Mouse (Mus musculus) megakaryocyte, adult 5-6 weeks (primary cell): ENCODE measurements around the gene AL731706.1. TPM values are rescaled to one million over a fixed set of nuclear protein-coding genes. Genes with fewer than 3 reads are reported as not detected.

ENCODE experiments used
- ATAC-seq: 2 replicates; pipeline ENCODE4 v1.8.0; 2016; ENCODE audit warnings: mild to moderate bottlenecking, inconsistent platforms; ENCODE audit not compliant: poor library complexity, severe bottlenecking
- total RNA-seq, 2 experiments: library from RNA; stranded (forward) in 1 of 2; stranded (reverse) in 1 of 2; fragments of 153-499, 151-499 nt in 1 of 2; fragments of 221-1000, 200-1000 nt in 1 of 2; gene quantifications; 2 replicates each; pipeline versions ENCODE4 v1.2.3 to v1.2.4; 2015 to 2017

The AL731706.1 gene
- total RNA-seq (2015) (8.2 and 9.1 TPM in 2 replicates), total RNA-seq (2017) (15.7 and 18.2 TPM in 2 replicates)

DNA sequence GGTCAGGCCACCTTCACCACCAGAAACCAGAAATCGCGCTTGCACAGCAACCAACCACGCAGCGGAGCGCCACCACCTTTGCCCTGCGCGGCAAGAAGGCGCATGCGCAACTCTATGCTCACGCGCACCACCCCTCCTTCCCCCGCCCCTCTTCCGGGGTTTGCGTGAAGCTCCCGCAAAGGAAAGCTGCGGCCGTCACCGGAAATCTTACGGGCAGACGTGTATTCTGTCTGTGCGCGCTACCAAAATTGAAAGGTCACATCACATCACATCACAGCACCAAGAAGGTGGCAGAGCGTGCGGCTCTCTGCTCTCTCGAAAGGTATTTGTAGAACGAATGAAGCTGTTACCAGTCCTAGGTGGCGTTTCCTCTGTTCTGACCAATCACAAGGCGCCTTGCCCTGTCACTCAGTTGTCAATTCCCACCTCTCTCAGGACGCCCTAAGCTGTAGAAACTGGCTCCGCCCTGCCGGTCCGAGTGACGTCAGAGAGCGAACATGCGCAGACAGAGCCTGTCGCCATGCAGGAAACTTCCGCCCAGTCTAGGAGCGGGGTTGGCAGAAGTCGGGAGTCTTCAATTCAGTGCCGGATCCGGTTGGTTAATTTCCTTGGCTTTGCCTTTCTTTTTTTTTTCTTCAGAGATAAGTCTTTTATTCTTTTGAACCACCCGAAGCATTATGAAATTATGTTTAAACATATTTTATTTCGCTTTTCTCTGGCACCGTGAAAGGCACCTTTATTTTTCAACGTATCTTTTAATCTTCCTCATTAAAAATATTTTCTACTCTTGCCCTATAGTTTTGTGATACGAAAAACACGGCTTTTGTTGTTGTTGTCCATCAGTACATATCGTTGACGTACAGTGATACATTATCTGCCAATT, at the start of gene AL731706.1, which contains the start of the genes Slx4ip and Mkks:
Gene AL731706.1 (minus strand): TSS at position 322 of the 883 bp plus-strand sequence.
Gene Slx4ip (plus strand): TSS at position 151 of the 883 bp plus-strand sequence.
Gene Mkks (minus strand): TSS at position 322 of the 883 bp plus-strand sequence.
- ATAC-seq, result peak; percentile 74

DNA sequence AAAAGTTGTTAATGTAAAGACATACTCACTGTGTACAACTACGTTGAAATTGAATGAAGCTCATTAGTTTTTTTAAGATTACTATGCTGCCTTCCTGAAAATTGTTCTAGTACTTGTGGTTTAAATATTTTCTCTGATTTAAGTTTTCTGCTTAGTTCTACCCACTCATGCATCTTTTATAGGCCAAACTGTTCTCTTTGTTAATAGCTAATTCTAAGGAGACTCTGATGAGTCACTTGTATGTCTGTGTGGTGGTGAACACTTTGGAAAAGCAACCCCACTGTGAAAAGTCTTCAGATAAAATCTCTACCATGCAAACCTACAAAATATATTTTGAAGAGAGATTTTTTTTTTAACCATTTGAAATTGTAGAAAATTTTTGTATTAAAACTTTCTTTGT, 47.1 kb upstream of the AL731706.1 start:
- no peak for ATAC-seq

DNA sequence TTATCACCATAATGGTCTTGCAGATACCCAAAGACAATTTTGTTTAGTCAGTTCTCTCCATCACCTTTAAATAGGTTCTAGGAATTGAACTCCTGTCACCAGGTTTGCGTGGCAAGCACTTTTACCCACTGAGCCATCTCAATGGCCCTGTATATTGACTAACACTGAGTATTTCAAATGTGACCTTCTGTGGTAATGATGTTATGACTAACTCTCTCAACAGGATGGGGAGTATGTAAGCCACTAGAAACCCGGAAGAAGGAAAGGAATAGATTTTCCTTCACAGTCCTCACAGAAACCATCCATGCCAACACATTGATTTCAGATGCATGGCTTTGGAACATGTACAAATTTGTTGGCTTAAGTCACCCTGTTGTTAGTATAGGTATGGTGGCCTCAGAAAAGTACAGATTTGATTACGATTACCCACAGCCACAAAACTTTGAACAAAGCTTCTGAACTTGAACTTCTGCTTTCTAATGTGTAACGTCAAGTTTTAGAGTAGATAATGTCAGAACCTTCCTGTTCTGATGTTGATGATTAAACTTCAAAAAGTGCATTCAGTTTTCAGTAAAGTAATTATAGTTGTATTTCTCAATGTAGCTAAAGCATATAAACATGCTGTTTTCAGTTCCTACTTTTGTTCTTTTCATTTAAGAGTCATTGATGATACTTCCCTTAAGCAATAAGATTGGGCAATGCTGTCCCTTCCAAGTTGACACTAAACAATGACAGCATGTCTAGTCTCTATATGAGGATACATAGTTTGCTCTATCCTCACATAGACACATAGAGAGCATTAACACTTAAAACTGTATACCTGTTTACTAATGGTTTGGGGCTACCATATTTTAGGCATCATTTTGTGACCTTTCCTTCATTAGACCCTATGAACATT, 45.5 kb upstream of the AL731706.1 start:
- peak; percentile 90 for ATAC-seq

DNA sequence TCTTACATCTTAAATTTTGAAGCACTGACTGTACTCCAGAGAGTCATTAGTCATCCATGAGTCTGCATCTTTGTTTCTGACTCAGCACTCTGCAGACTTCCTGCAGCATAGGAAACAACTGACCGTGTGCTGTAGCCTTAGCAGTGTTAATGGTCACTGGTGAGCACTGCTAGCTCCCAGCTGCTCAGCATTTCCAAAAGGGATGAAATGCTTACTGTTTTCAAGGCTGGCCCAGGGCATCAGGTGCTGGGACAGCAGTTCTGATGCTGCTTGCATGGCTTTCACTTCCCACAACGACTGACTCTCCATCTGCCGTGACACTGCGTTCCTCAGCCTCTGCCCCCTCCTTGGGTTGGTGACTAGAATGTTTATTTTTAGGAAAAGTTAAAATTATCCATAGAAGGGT, 29.8 kb upstream of the AL731706.1 start:
- peak; percentile 93 for ATAC-seq

DNA sequence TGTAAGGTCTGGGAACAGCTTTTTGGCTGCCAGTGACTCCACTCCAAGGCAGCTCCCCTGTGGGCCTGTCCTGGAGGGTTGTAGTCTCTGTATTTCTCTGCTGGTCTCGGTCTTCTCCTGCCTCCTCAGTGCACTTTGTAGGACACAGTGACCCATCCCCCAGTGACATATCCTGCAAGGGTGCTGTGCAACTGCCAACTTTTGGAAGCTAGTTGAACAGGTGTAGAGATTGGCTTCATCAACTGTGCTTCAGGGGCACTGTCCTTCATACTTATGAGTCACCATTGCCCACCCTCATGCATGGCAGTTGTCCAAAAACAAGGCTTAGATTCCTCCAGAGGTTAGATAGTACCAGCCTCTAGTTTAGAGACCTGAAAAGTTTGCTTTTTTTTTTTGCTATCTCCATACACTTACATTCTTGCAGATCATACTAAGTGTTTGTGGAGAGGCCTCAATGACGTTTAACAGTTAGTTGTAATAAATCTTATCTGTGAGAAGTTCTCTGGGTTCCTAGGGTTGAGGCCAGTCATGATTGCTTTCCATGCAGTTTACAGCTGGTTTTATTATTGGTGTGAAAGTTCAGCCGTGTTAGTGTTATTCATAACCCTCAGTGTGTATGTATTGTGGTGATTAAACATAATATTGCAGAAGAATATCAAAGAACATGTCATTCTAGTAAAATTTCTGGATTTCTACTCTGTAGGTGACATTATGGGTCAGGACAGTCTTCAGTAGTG, 29.2 kb upstream of the AL731706.1 start:
- no peak for ATAC-seq

DNA sequence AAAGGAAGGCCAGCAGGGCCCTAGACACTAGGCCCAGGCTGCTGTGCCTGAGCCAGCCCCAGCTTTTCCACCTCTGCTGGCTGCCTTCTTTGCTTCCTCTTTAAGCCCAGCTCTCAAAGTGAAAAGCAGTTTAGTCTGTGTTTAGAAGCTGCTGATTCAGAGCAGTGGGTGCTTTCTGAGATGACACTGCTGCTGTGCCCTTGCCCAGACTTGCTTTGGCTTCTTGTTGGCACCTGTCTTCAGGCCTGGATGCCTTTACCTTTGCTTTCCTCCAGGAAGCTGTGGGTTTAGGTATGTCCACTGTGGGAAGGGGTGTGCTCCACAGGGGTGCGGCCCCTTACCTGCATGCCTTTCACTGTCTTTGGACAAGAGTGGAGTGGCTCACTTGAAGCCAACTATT, 28.2 kb upstream of the AL731706.1 start:
- ATAC-seq, result no peak

DNA sequence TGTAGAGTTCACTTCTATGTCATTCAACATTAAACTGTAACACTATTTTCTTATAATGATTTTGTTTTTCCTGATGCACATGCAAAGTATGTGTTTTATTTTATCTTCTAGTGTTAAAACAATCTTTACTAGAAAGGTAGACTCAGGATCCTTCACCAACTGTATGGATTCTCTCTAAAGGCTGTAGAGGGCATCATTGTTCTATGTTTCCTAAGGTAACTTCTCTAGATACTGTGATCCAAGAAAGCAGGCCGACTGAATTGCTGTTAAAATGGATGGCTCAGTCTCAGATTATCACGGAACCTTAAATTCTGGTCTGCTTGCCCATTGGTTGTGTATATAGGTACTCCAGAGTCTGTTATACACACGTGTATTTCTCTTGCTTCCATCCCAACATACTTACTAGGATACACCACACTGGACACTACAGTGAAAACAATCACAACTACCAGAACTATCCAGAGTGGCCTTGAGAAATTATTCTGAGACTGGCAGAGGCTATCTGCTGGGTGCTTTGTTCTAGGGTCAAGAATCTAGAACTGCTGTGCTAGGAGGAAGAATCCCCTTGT, 23.2 kb upstream of the AL731706.1 start:
- ATAC-seq, result peak; percentile 43; the same call in 1 of the 2 replicates

DNA sequence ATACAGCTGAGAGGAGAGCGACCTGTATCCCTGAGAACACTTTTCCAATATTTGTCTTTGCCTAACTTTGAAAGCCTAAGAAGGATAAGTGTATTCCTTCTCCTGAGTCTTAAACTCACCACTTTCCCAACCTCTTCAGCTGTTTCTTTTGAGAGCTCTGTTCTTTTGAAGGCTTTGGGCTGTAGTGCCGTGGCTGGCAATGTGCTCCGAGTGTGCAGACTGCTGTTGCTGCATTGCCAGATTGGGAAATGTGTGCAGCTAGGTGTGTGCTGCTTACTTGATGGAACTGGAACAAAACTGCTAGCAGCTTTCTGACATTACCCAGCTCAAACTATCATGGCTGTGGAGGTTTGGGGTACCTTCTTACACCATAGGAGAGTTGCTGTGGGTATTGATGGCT, 21.8 kb upstream of the AL731706.1 start:
- no peak for ATAC-seq

DNA sequence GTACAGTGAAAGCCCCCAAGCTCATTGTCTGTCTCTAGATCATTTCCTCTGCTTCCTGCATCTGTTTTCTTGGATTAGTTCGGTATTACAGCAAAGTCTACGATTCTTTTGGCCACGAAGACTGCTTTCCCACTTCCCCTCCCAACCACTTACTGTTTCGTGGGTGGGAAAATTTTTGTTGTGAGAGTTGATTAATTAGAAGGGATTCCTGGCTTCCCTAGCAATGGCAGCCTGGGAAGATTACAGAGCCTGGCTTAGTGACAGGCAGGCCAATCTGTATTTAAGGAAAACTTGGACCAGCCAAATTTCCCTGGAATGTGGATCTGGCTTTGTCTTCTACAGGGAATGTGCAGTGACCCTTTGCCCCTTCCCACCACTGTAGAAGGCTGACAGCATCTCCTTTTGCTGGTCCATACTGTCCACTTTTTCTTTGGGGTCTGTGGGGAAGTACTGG, 20.8 kb upstream of the AL731706.1 start:
- no peak for ATAC-seq

DNA sequence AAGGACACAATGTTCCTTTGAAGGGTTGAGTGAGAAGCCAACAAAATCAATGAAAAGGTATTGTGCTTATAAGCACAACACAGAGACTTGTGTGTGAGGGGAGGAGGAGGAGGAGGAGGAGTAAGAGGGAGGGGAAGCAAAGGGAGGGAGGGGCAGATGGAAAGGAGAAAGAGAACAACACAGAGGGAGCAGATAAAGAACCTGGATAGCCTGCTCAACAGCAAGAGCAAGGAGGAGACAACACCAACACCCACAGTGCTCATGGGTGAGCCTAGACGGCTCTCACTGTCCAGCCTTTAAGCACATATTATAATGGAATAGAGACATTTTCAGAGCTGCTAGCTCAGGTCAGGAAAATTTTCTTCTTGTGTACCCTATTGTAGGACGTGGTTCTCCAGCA, 18.1 kb upstream of the AL731706.1 start:
- no peak for ATAC-seq

DNA sequence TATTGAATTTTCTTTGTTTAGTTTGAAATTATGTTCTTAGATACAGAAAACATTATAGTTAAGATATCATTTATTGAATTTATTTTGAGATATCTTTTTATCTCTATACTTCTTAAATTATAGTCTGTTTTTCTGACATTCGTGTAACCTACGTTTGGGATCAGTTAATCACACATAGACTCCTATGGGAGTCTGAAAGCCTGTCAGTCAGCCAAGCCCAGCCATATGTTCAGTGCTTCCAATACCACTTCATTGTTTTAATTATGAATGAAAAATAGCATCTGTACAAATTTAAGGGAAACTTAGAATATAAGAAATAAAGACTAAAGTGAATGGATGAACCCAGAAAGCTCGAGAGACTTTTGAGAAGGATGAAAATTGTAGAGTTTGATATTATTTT, 17.4 kb upstream of the AL731706.1 start:
- no peak for ATAC-seq

DNA sequence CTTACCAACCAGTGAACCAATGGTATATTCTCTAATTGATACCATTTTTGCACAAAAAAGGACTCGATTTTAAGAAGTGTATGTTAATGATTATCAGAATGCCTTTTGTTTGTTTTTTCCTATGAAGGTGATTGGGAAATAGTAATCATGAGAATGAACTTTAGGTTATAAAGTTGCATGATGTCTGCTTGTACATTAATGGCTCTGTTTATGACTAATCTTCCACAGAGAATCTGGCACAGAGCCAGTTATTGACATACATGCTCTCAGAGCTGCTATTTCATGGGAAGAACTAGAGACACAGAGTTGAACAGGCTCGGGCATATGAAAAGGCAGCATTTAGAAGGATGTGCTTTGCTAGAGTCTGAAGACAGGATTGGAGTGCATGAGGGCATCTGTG, 4.9 kb upstream of the AL731706.1 start:
- ATAC-seq, result no peak

DNA sequence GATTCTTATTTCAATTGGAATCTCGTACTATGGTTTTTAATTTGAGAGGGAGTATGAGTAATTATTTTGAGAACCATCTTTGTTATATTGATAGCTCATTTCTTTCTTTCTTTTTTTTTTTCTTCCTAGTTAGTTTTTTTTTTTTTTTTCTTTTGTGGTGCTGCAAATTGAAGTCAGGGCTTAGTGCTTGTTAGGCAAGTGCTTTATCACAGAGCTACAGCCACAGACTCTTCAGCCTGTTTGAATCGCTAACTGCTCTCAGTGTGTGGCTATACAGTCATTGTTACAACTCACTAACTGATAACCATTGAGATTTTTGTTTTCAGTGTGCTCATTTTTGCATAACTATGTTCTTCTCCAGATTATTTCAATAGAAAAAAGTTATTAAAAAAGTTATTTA, 3.3 kb upstream of the AL731706.1 start:
- ATAC-seq, result no peak

DNA sequence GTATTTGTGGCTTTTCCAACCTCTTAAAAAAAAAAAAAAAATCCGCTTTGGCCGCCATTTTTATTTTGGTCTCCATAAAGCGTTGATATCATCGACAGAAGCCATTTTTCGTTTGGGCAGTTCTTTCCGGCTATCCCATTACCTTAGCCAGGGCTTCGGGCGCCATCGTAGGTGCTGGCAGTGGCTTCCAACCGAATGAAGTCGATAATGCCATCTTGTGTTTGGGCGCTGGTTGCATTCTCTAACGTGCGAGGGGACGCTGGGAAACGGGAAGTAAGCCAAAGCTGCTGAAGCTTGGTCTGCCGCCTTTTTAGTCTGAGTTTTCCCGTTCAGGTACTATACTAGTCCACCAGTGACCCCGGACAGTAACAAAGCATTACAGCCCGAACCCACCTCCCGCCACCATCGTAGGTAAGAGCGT, 772 bp upstream of the AL731706.1 start:
- ATAC-seq, result peak; percentile 78

DNA sequence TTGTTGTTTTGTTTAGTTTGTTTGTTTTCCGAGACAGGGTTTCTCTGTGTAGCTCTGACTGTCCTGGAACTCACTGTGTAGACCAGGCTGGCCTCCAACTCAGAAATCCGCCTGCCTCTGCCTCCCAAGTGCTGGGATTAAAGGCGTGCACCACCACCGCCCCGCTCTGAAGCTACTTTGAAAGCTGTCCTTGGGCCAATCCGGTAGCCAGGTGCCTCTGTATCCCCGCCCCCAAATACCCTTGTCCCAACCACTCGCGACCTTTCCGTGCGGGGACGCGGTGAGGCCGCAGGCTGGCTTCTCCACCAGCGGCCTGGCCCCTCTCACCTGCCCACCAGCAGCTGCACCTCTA, 497 bp downstream of the AL731706.1 start:
- peak; percentile 58 for ATAC-seq

DNA sequence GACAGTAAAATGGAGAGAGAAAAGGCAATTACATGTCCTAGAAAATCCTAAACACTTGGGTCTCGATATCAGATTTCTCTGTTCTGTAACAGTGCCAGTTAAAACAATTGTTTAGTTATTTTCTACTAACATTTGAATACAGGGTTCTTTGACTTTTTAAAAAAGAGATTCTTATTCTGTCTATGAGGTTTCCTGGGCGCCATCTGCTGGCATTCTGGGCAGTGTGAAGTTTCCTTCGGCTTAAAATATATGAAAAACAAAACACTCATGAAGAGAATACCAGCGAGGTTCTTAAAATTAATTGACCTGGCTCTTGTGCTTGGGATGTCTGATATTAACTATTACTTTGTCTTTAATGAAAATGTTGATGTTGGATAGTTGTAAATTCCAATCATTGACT, 4.3 kb downstream of the AL731706.1 start:
- ATAC-seq, result no peak

DNA sequence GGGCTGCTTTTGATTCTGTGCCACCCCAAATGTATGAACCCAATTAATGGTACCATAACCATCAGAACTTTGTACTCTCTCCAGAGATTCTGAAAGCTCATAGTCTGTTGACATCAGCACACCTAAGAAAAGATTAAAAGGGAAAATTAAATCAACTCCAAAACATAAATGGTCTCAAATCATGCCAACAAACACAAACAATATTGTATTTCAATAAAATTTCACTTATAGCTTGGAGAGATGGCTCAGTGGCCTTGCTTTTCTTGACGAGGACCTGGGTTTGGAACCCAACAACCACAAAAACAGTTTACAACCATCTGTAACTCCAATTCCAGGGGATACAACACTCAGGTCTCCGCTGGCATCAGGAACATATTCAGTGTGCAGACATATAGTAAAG, 5.6 kb downstream of the AL731706.1 start, which contains the start of gene AL731706.2:
Gene AL731706.2 (minus strand): TSS at position 101 of the 400 bp plus-strand sequence.
- ATAC-seq, result no peak

DNA sequence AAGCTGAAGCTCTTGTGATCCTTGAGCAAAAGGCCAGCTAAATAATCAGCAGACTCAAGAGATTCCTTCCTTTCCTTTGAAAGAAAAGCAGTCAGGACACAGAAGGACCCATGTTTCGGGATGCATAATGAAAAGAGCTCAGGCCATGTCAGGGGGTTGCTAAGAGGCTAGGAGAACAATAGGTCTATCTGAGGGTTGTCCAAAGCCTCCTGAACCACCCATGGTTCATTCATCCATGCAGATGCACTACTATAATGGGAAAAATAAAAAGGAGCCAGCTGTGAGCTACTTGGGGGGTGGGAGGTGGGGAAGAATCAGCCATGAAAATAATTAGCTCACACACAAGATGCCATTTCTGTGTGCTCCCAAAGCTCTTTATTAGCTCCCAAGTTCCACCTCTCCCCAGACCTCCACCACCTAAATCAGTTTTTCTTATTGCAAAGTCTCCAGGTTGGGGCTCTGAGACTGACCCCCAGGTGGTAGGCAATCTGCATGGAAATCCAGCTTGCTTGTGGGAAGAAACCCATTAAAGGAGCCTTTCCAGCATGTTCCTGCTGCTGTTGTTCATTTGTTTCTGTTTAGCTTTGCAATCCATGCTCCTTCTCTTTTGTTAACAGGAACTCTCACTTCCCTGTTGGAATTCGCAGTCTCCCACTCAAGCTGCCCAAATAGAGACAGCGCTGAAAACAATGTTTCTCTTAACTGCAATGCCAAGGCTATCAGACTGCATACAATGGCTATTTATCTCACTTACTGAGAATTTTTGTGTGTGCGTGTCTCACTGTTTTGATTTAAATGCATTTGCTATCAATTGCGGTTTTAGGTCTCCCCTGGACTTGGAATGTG, 36.4 kb downstream of the AL731706.1 start:
- no peak for ATAC-seq

DNA sequence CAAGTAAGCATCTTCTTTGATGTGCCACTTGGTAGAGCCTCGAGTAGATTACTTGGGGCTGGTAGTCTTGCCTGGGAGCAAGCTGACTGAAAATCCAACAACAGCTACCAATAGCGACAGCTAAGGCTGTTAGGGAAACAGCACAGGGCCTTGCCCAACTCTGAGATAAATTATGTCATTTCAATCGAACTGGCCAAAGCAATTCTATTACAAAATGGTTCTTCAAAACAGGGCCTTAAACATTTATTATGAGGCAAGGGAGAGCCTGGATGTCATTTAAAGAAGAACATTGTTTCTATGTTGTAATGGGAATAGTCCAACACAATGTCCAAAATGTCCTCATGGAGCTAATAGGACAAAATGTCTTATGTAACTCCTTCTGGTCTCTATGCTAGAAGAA, 40.8 kb downstream of the AL731706.1 start:
- ATAC-seq, result no peak
